Mouse (Mus musculus) Patski (cell line): ENCODE measurements at regions not wholly inside any gene's neighbourhood (a gene's known extent, or its start where the extent isn't known, plus 50 kb on each side); places are given as distances from the start of the nearest gene placed in this dataset.

ENCODE experiments used
- ATAC-seq: fragments of 100-300 bp; one replicate; pipeline ENCODE4 v1.8.0; 2021
- CTCF ChIA-PET: fragments of 350-600 bp; sonication (Branson Sonifier 250); formaldehyde crosslinking; loops from one replicate; lab custom pipeline; 2022; ENCODE audit warnings: inconsistent platforms; lab: Charles Lee
- POLR2A ChIA-PET: fragments of 350-600 bp; sonication (Branson Sonifier 250); formaldehyde crosslinking; loops from one replicate; lab custom pipeline; 2022; ENCODE audit warnings: antibody characterized with exemption, inconsistent platforms; lab: Charles Lee
- DNase-seq: peaks from one replicate; pipeline ENCODE4 v3.0.0-alpha.2; 2011; ENCODE audit warnings: low read depth, low spot score
- H3K27me3 ChIP-seq: fragments of 371-371 bp; one replicate; pipeline ENCODE4 v1.5.1; 2021
- CTCF ChIP-seq: fragments of 100-300 bp; IDR thresholded peaks from one replicate; pipeline ENCODE4 v1.5.1; 2021
- in situ Hi-C: fragments of 300-500 bp; cut with MboI; formaldehyde crosslinking; loops from 3 replicates; pipeline ENCODE4 v1.11.1; 2018; ENCODE audit warnings: low pct_unique_long_range_greater_than_20kb, mixed read lengths

- CTCF ChIA-PET = no interaction called here
- in situ Hi-C loops = no loop called here
- POLR2A ChIA-PET = no interaction called here
- no peaks in the 10 kb centered on the region for H3K27me3 ChIP-seq
- TF ChIP-seq CTCF = no peak
- no peak for DNase-seq
- no peak for ATAC-seq
Observed at GRCm38 (mm10) chr13:52702201-52702611, 119.2 kb downstream of the Syk start.

DNA sequence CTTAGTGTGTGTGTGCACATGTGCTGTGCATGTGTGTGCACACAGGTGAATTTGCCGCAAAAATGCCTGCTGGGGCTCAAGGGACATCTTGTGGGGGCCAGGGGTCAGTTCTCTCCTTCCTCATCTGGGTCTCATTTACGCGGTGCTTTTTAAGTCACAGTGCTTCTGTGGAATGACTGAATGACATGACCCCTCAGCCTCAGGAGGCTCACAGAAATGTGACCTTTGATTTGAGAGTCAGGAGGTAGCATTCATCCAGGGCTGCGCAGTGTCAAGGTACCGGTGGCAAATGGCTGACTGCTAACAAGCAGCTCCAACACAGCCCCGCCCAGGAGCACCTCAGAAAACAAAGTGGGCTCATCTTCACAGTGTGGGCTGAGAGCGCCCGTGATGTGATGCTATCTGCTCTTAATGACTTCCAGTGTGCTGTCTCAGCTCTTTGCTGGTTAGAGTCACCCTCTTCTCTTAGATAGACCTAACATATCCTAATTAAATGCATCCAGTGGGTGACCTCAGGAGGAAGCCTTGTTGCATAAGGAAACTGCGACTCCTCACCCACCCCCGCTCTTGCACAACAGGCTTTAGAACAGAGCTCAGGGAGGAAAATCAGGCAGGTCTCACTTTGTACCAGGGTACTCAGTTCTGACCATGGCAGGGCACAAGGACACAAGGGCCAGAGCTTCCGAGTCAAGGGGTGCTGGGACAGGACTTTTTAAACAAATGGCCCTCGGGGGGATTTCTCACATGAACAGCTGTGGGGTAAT is 120.6 kb downstream of the Syk start:
- no peaks in the 10 kb centered on the region for H3K27me3 ChIP-seq
- ChIA-PET POLR2A (interaction anchor here (0.6 to 0.8 kb wide), 2 partner anchors 30 to 70 kb away, joined by 3 to 5 read pairs; no protein-coding TSS in a partner anchor), CTCF (interaction anchor here (0.9 to 1.4 kb wide), 2 partner anchors 9 to 24 kb away, joined by 3 read pairs; no protein-coding TSS in a partner anchor)
- TF ChIP-seq CTCF = no peak
- DNase-seq (no peak), ATAC-seq (no peak)
- in situ Hi-C loops = no loop called here

DNA sequence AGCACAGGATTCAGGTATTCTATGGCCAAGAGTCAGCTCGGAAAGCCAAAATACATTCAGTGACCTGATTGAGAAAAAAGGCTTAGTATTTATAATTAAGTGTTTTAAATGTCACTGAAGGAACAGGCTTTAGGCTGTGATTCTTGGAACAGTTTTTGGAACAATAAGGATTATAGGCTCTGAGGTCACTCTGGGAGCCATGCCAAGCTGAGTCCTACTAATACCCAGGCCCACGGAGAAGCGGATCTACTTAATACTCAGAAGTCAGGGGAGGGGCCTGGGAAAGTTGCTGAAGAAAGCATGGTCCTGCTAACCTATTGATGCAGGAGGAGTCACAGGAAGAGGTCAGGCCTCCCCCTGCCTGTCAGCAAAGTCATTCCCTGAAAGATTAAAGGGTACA is 121.7 kb downstream of the Syk start:
- ATAC-seq = no peak

DNA sequence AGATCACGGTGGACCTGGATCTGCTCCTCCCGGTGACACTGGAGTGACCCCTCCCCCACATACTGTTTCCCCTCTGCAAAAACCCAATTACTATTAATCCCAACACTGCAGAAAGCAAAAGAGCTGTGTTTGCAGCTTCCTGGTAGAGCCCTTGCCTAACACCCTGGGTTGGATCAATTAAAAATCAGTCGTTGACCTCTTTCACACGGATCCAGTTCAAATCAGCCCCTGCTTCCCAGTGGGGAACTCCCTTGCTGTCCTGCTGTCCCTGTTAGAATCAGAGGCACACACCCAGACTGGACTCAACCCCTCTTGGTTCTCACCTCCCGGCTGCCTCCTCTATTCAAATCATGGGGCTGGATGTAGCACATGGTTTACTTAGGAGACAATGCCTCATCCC is 126.6 kb downstream of the Syk start:
- DNase-seq (no peak), ATAC-seq (no peak)
- no peaks in the 10 kb centered on the region for H3K27me3 ChIP-seq
- ChIA-PET POLR2A (no interaction called here), CTCF (no interaction called here)
- no peak for TF ChIP-seq CTCF
- in situ Hi-C loops = loop anchor here (5.0 kb wide), 1 partner anchor 278 kb away; no protein-coding TSS in a partner anchor

More for the DNA sequence above, 121.7 kb downstream of the Syk start:
- peak; percentile 71 for DNase-seq
- TF ChIP-seq CTCF = no peak
- in situ Hi-C loops = loop anchor here (5.0 kb wide), 1 partner anchor 283 kb away; no protein-coding TSS in a partner anchor
- ChIA-PET CTCF (interaction anchor here (1.4 kb wide), 2 partner anchors 10 to 277 kb away, joined by 3 read pairs; no protein-coding TSS in a partner anchor), POLR2A (interaction anchor here (0.8 kb wide), 1 partner anchor 398 kb away, joined by 6 read pairs; no protein-coding TSS in a partner anchor)
- H3K27me3 ChIP-seq = no peaks in the 10 kb centered on the region

DNA sequence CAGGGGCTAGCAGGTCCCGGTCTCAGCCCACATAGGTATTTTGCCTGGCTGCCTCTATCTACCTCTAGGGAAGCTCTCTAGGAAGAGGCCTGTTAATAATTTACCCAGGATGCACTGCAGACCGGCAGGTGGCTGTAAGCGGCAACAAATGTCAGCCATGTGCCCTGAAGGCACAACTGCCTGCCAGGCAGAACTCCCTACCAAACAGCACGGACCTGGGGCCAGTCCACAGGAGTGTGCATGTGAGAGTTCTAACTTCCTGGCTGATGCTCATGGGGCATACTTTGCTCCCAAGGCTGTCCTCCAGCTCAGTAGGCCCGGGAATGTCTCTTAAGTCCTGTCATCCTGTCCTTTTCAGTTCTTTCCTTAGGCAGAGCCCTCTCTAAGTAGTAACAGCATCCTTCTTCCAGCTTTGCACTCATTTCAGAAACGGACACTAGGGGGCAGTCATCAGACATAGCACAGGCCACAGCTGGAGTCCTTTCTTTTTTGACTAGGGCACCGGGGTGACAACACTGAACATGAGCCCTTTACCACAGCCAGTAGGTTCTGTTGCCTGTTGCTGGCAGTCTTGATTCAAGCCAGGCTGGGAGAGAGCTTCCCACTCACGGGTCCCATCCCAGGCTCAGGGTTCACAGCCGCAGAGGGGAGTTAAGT is 128.9 kb downstream of the Syk start:
- ChIA-PET CTCF (interaction anchor here (0.8 to 1.8 kb wide), 22 partner anchors 9 to 383 kb away, joined by 3 to 10 read pairs (median 4); no protein-coding TSS in a partner anchor), POLR2A (interaction anchor here (0.6 to 1.3 kb wide), 3 partner anchors 266 to 270 kb away, joined by 3 to 5 read pairs (median 4); partner anchors contain the start of gene Nfil3)
- peak; percentile 78 for ATAC-seq
- TF ChIP-seq CTCF = peak; percentile 88
- H3K27me3 ChIP-seq = no peaks in the 10 kb centered on the region
- in situ Hi-C loops = no loop called here
- DNase-seq = peak; percentile 86

DNA sequence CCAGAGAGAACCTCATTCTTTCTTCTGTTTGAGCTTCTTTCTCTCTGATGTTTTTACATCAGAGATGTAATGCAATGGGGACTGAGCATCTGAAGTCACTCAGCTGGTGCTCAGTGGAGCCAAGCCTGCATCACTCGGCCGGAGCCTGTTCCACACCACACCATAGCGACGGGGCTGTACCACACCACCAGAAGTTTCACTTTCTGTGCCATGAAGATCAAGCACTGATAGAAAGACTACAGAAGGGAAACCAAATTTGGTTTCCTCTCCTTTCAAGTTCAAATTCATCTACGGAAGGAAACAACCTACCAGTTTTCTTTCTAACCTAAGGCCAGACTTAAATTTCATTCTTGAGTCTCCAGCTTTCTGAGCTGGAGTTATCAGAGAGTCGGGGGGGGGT is 138.5 kb downstream of the Syk start:
- CTCF ChIA-PET = interaction anchor here (2.0 kb wide), 1 partner anchor 9 kb away, joined by 6 read pairs; no protein-coding TSS in a partner anchor
- ATAC-seq (no peak), DNase-seq (no peak)
- in situ Hi-C loops = no loop called here
- no peak for TF ChIP-seq CTCF
- POLR2A ChIA-PET = interaction anchor here (0.6 kb wide), 1 partner anchor 346 kb away, joined by 3 read pairs; no protein-coding TSS in a partner anchor
- H3K27me3 ChIP-seq = no peaks in the 10 kb centered on the region

DNA sequence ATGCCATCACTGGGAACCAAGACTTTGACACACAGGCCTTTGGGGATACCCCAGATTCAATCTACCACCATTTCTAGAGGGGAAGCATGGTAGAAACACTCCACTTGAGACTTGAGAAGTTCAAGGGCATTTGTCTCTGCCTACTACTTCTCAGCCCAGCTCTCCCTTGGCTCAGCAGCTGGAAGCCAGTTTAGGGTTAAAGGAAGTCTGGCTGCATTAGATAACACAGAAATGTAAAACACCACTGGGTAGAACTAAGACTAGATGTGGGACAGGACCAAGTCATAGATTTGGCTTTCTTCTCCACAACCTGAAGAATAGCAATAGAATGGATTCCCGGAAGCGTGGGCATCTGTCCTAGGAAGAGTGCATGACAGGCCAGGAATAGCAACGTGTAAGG is 139.7 kb downstream of the Syk start:
- DNase-seq (no peak), ATAC-seq (no peak)
- in situ Hi-C loops = no loop called here
- ChIA-PET POLR2A (no interaction called here), CTCF (no interaction called here)
- TF ChIP-seq CTCF = no peak
- no peaks in the 10 kb centered on the region for H3K27me3 ChIP-seq

DNA sequence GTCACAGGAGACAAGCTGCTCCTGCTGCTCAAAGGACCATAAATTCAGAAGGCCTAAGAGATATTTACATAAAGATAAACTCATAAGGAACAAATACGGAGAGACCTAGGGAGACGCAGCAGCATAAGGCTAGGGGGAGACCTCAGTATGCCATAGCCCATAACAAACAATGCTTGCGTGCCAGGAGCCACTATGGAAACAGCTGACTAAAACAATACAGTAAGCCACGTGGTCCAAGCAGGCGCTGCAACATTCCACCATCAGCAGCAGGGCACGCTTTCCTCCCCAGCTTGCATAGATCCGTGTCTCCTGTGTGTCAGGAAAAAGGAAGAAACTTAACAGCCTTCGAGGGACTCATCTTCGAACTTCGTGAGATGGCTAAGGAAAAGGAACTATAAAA is 143.1 kb downstream of the Syk start:
- ATAC-seq (no peak), DNase-seq (no peak)
- POLR2A ChIA-PET = interaction anchor here (0.5 kb wide), 1 partner anchor 257 kb away, joined by 4 read pairs; no protein-coding TSS in a partner anchor
- CTCF ChIA-PET = interaction anchor here (1.0 to 2.0 kb wide), 2 partner anchors 9 to 13 kb away, joined by 3 to 6 read pairs; no protein-coding TSS in a partner anchor
- H3K27me3 ChIP-seq = no peaks in the 10 kb centered on the region
- no peak for TF ChIP-seq CTCF
- in situ Hi-C loops = no loop called here

GRCm38 (mm10) chr13:52726525-52726924 is 143.6 kb downstream of the Syk start:
- CTCF ChIA-PET = interaction anchor here (2.0 kb wide), 1 partner anchor 10 kb away, joined by 6 read pairs; no protein-coding TSS in a partner anchor
- POLR2A ChIA-PET = interaction anchor here (0.5 kb wide), 1 partner anchor 256 kb away, joined by 4 read pairs; no protein-coding TSS in a partner anchor
- no peak for TF ChIP-seq CTCF
- ATAC-seq = no peak
- DNase-seq = no peak
- in situ Hi-C loops = no loop called here
- no peaks in the 10 kb centered on the region for H3K27me3 ChIP-seq

DNA sequence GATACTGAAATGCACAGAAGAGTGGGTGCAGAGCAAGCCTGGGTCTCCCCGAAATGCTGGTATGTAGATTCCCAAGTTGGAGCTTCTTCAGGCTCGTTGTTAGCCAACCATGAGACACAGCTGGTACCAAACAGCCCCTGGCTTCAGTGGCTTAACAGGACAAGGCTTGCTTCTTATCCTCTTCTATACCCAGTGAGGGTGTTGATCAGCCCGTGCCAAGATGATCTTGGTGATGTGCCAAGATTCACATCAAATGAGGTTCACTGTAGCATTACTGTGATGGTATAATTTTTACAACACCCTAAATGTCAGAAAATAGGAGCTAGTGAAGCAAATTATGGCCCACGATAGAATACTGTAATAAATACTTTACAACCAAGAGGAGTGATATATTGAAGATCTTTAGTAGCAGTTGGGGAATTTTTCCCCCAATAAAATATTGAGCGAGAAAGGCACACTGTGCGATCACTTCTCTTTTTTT is 152.5 kb downstream of the Syk start:
- DNase-seq (no peak), ATAC-seq (no peak)
- POLR2A ChIA-PET = interaction anchor here (1.2 kb wide), 1 partner anchor 20 kb away, joined by 4 read pairs; no protein-coding TSS in a partner anchor
- H3K27me3 ChIP-seq = no peaks in the 10 kb centered on the region
- no peak for TF ChIP-seq CTCF
- in situ Hi-C loops = no loop called here
- CTCF ChIA-PET = interaction anchor here (0.9 to 1.6 kb wide), 3 partner anchors 8 to 23 kb away, joined by 3 to 4 read pairs (median 4); no protein-coding TSS in a partner anchor
